29 mouse cellular contexts compared by ENCODE assay signal in genomic region chr14:104902120-104903027, GRCm38 (mm10).
DNase-seq lines count a peak whose midpoint lies in the region; ATAC-seq lines count a peak whose summit lies in the region.
"Had no signal": no experiment of that assay in that cellular context is flagged by ENCODE, and none has a peak within 500 bp of the region (broad histone marks: within the 10 kb centered on the region; RNA-seq: fewer than 3 reads in every experiment).

No protein-coding gene starts in this region.

- no peak overlapping the region for H3K4me2 ChIP-seq in forebrain, embryonic 12.5 days
- no peak overlapping the region for H3K4me2 ChIP-seq in forebrain, embryonic 11.5 days (ENCODE audit: low read depth, low read length, severe bottlenecking)
- H3K4me2 ChIP-seq in midbrain, embryonic 13.5 days (replicated peaks), result no peak overlapping the region
- no peak overlapping the region for H3K4me2 ChIP-seq in neural tube, embryonic 14.5 days (ENCODE audit: low read depth, low read length)
- H3K4me2 ChIP-seq: heart, embryonic 15.5 days had no signal

- H3K36me3 ChIP-seq in forebrain, embryonic 12.5 days (replicated peaks), result no peaks in the 10 kb centered on the region
- no peaks in the 10 kb centered on the region for H3K36me3 ChIP-seq in forebrain, embryonic 11.5 days (ENCODE audit: control insufficient read depth, insufficient read depth, low read length)
- H3K36me3 ChIP-seq in midbrain, embryonic 13.5 days, result no peaks in the 10 kb centered on the region
- H3K36me3 ChIP-seq in midbrain, embryonic 10.5 days, result no peaks in the 10 kb centered on the region
- no peaks in the 10 kb centered on the region for H3K36me3 ChIP-seq in neural tube, embryonic 14.5 days (ENCODE audit: control insufficient read depth, insufficient read depth, low read length)
- H3K36me3 ChIP-seq: heart, embryonic 15.5 days had no signal

- H3K9ac ChIP-seq in forebrain, embryonic 12.5 days, result no peak overlapping the region
- H3K9ac ChIP-seq in forebrain, embryonic 11.5 days (ENCODE audit: low read length), result no peak overlapping the region
- H3K9ac ChIP-seq in midbrain, embryonic 13.5 days (replicated peaks), result no peak overlapping the region
- H3K9ac ChIP-seq in neural tube, embryonic 14.5 days (replicated peaks; ENCODE audit: low read depth, low read length), result no peak overlapping the region
- H3K9ac ChIP-seq: forebrain, postnatal 0 days; heart, embryonic 15.5 days; liver, embryonic 14.5 days had no signal

- H3K27ac ChIP-seq in forebrain, embryonic 12.5 days, result no peak overlapping the region
- H3K27ac ChIP-seq in forebrain, embryonic 11.5 days (ENCODE audit: low read depth, low read length), result no peak overlapping the region
- no peak overlapping the region for H3K27ac ChIP-seq in midbrain, embryonic 13.5 days
- H3K27ac ChIP-seq in midbrain, embryonic 10.5 days (replicated peaks), result no peak overlapping the region
- no peak overlapping the region for H3K27ac ChIP-seq in neural tube, embryonic 14.5 days (ENCODE audit: low read depth, low read length)
- H3K27ac ChIP-seq: heart, embryonic 15.5 days; liver, embryonic 14.5 days; macrophage; stomach, postnatal 0 days had no signal

- H3K4me1 ChIP-seq in forebrain, embryonic 12.5 days, result no peaks in the 10 kb centered on the region
- no peaks in the 10 kb centered on the region for H3K4me1 ChIP-seq in forebrain, embryonic 11.5 days (replicated peaks; ENCODE audit: control insufficient read depth, insufficient read depth, low read length)
- H3K4me1 ChIP-seq in midbrain, embryonic 13.5 days (replicated peaks), result no peaks in the 10 kb centered on the region
- no peaks in the 10 kb centered on the region for H3K4me1 ChIP-seq in midbrain, embryonic 10.5 days
- no peaks in the 10 kb centered on the region for H3K4me1 ChIP-seq in neural tube, embryonic 14.5 days (ENCODE audit: control insufficient read depth, insufficient read depth, low read length)
- H3K4me1 ChIP-seq: heart, embryonic 15.5 days had no signal

- ATAC-seq in forebrain, embryonic 12.5 days (ENCODE audit: low FRiP score), result peak; percentile 51; the same call in 1 of the 2 replicates
- no peak for ATAC-seq in forebrain, embryonic 11.5 days (replicated peaks; ENCODE audit: low FRiP score)
- ATAC-seq in midbrain, embryonic 13.5 days, result 0 out of 2 replicates have a peak, but pooled peaks have one; percentile 63
- peak; percentile 75 for ATAC-seq in neural tube, embryonic 14.5 days (ENCODE audit: low read depth)
- ATAC-seq: forebrain, postnatal 0 days; intestine, embryonic 16.5 days; Patski had no signal

- H3K9me3 ChIP-seq in forebrain, embryonic 12.5 days, result no peaks in the 10 kb centered on the region; the same call in 1 of the 2 replicates
- H3K9me3 ChIP-seq in forebrain, embryonic 11.5 days (ENCODE audit: control insufficient read depth, low read length), result no peaks in the 10 kb centered on the region; the same call in 1 of the 2 replicates
- no peaks in the 10 kb centered on the region for H3K9me3 ChIP-seq in midbrain, embryonic 13.5 days
- no peaks in the 10 kb centered on the region for H3K9me3 ChIP-seq in midbrain, embryonic 10.5 days (replicated peaks)
- no peaks in the 10 kb centered on the region for H3K9me3 ChIP-seq in neural tube, embryonic 14.5 days (ENCODE audit: control insufficient read depth, low read length)
- H3K9me3 ChIP-seq: heart, embryonic 15.5 days had no signal

- DNase-seq in forebrain, embryonic 11.5 days (ENCODE audit: low spot score), result no peak
- no peak for DNase-seq in midbrain, embryonic 10.5 days (ENCODE audit: low spot score)
- peak; percentile 13 for DNase-seq in retina, postnatal 1 day
- DNase-seq in retina, embryonic 14.5 days (ENCODE audit: low spot score), result no peak
- no peak for DNase-seq in liver
- DNase-seq: adrenal gland, postnatal 10 days; cerebellum, adult 2 months; cerebellum, postnatal 14 days; forebrain, postnatal 0 days; gastrocnemius, postnatal 10 days; kidney, adult 9 months; kidney, postnatal 10 days; layer of hippocampus, postnatal 36 days; left cerebral cortex, postnatal 4 days; lung, adult 2 months; lung, postnatal 10 days; right cerebral cortex, postnatal 4 days; thymus, adult 18-20 months; thymus, postnatal 25 days had no signal

- WGBS in forebrain, embryonic 12.5 days, result 56% methylated on average over 10 of the region's 10 CpGs
- WGBS in forebrain, embryonic 11.5 days, result 67% methylated on average over 10 of the region's 10 CpGs
- WGBS in midbrain, embryonic 13.5 days, result 61% methylated on average over 10 of the region's 10 CpGs
- 86% methylated on average over 10 of the region's 10 CpGs for WGBS in midbrain, embryonic 10.5 days
- WGBS in neural tube, embryonic 14.5 days, result 29% methylated on average over 10 of the region's 10 CpGs

- no peak overlapping the region for H3K4me3 ChIP-seq in forebrain, embryonic 12.5 days (replicated peaks)
- H3K4me3 ChIP-seq in forebrain, embryonic 11.5 days (ENCODE audit: low read depth, low read length), result no peak overlapping the region
- H3K4me3 ChIP-seq in midbrain, embryonic 13.5 days (replicated peaks), result no peak overlapping the region
- no peak overlapping the region for H3K4me3 ChIP-seq in midbrain, embryonic 10.5 days
- H3K4me3 ChIP-seq in neural tube, embryonic 14.5 days (ENCODE audit: low read depth, low read length), result no peak overlapping the region
- H3K4me3 ChIP-seq: erythroblast, embryonic 14.5 days; heart, embryonic 15.5 days had no signal

- no peaks in the 10 kb centered on the region for H3K27me3 ChIP-seq in forebrain, embryonic 12.5 days
- H3K27me3 ChIP-seq in forebrain, embryonic 11.5 days (ENCODE audit: control insufficient read depth, insufficient read depth, low read length), result no peaks in the 10 kb centered on the region
- H3K27me3 ChIP-seq in midbrain, embryonic 13.5 days, result no peaks in the 10 kb centered on the region
- H3K27me3 ChIP-seq in midbrain, embryonic 10.5 days (ENCODE audit: low read depth, poor library complexity, severe bottlenecking), result no peaks in the 10 kb centered on the region
- no peaks in the 10 kb centered on the region for H3K27me3 ChIP-seq in neural tube, embryonic 14.5 days (ENCODE audit: control insufficient read depth, insufficient read depth, low read length)
- H3K27me3 ChIP-seq: heart, embryonic 15.5 days had no signal
